Mouse (Mus musculus): Measurements from ENCODE around the gene Dnmbp. TPM values are rescaled to one million over a fixed set of nuclear protein-coding genes. Genes with fewer than 3 reads are reported as not detected.

Gene Dnmbp
- total RNA-seq, 2 experiments from 2014 or later = 2.3 to 5.0 TPM

- ATAC-seq (replicated peaks; ENCODE audit: low FRiP score, poor library complexity, severe bottlenecking) = no peak
Observed at GRCm38 (mm10) chr19:43916586-43917405, 23.2 kb downstream of the Dnmbp start.

GRCm38 (mm10) chr19:43915431-43915830 is 24.6 kb downstream of the Dnmbp start:
- no peak for ATAC-seq (replicated peaks; ENCODE audit: low FRiP score, poor library complexity, severe bottlenecking)

GRCm38 (mm10) chr19:43914986-43915385 is 25.0 kb downstream of the Dnmbp start:
- no peak for ATAC-seq (replicated peaks; ENCODE audit: low FRiP score, poor library complexity, severe bottlenecking)

- ATAC-seq (replicated peaks; ENCODE audit: low FRiP score, poor library complexity, severe bottlenecking) = no peak
Observed at GRCm38 (mm10) chr19:43912775-43913486, 27.1 kb downstream of the Dnmbp start.

- ATAC-seq (replicated peaks; ENCODE audit: low FRiP score, poor library complexity, severe bottlenecking) = no peak
Observed at GRCm38 (mm10) chr19:43906492-43906891, 33.5 kb downstream of the Dnmbp start.

GRCm38 (mm10) chr19:43905985-43906384 is 34.0 kb downstream of the Dnmbp start:
- ATAC-seq (replicated peaks; ENCODE audit: low FRiP score, poor library complexity, severe bottlenecking) = no peak

GRCm38 (mm10) chr19:43905136-43905535 is 34.9 kb downstream of the Dnmbp start:
- no peak for ATAC-seq (replicated peaks; ENCODE audit: low FRiP score, poor library complexity, severe bottlenecking)

- no peak for ATAC-seq (replicated peaks; ENCODE audit: low FRiP score, poor library complexity, severe bottlenecking)
Observed at GRCm38 (mm10) chr19:43904327-43904726, 35.7 kb downstream of the Dnmbp start.

- no peak for ATAC-seq (replicated peaks; ENCODE audit: low FRiP score, poor library complexity, severe bottlenecking)
Observed at GRCm38 (mm10) chr19:43902887-43903286, 37.1 kb downstream of the Dnmbp start.

- ATAC-seq (replicated peaks; ENCODE audit: low FRiP score, poor library complexity, severe bottlenecking) = no peak
Observed at GRCm38 (mm10) chr19:43900690-43901089, 39.3 kb downstream of the Dnmbp start.

GRCm38 (mm10) chr19:43898547-43898946 is 41.4 kb downstream of the Dnmbp start:
- ATAC-seq (replicated peaks; ENCODE audit: low FRiP score, poor library complexity, severe bottlenecking) = no peak

GRCm38 (mm10) chr19:43896441-43896840 is 43.5 kb downstream of the Dnmbp start:
- ATAC-seq (replicated peaks; ENCODE audit: low FRiP score, poor library complexity, severe bottlenecking) = no peak

- ATAC-seq (replicated peaks; ENCODE audit: low FRiP score, poor library complexity, severe bottlenecking) = no peak
Observed at GRCm38 (mm10) chr19:43895951-43896350, 44.0 kb downstream of the Dnmbp start.

GRCm38 (mm10) chr19:43894821-43895220 is 45.2 kb downstream of the Dnmbp start:
- ATAC-seq (replicated peaks; ENCODE audit: low FRiP score, poor library complexity, severe bottlenecking) = no peak

- ATAC-seq (replicated peaks; ENCODE audit: low FRiP score, poor library complexity, severe bottlenecking) = no peak
Observed at GRCm38 (mm10) chr19:43894070-43894469, 45.9 kb downstream of the Dnmbp start.

GRCm38 (mm10) chr19:43890487-43890886 is 49.5 kb downstream of the Dnmbp start:
- no peak for ATAC-seq (replicated peaks; ENCODE audit: low FRiP score, poor library complexity, severe bottlenecking)

- no peak for ATAC-seq (replicated peaks; ENCODE audit: low FRiP score, poor library complexity, severe bottlenecking)
Observed at GRCm38 (mm10) chr19:43887725-43888124, 52.3 kb downstream of the Dnmbp start.

GRCm38 (mm10) chr19:43887242-43887641 is 52.7 kb downstream of the Dnmbp start:
- no peak for ATAC-seq (replicated peaks; ENCODE audit: low FRiP score, poor library complexity, severe bottlenecking)

- ATAC-seq (replicated peaks; ENCODE audit: low FRiP score, poor library complexity, severe bottlenecking) = no peak
Observed at GRCm38 (mm10) chr19:43886371-43887099, 53.5 kb downstream of the Dnmbp start.

- ATAC-seq (replicated peaks; ENCODE audit: low FRiP score, poor library complexity, severe bottlenecking) = no peak
Observed at GRCm38 (mm10) chr19:43884668-43885498, 55.1 kb downstream of the Dnmbp start.

Data from erythroid progenitor cell, adult 5-6 weeks (primary cell).